Mouse (Mus musculus) frontal cortex, adult (tissue): ENCODE measurements around the gene Cryaa.
"Not testable (repeated sequence)": the region's sequence is repeated elsewhere in the genome, so short reads cannot be mapped to it uniquely, and the experiment has no call there.

Experiments
- ATAC-seq: cut with Nextera tagmentation; 2 replicates; pipeline ENCODE4 v1.9.2; 2017; ENCODE audit warnings: mild to moderate bottlenecking, moderate library complexity, mixed read lengths; ENCODE audit not compliant: low TSS enrichment

Cryaa gene

GRCm38 (mm10) chr17:31660661-31661250 lies 16.9 kb upstream of the Cryaa start:
- ATAC-seq = peak; percentile 36

GRCm38 (mm10) chr17:31662855-31663254 lies 14.8 kb upstream of the Cryaa start:
- no peak for ATAC-seq

GRCm38 (mm10) chr17:31664760-31665159 lies 12.8 kb upstream of the Cryaa start:
- ATAC-seq = peak; percentile 74; the same call in 1 of the 2 replicates

DNA sequence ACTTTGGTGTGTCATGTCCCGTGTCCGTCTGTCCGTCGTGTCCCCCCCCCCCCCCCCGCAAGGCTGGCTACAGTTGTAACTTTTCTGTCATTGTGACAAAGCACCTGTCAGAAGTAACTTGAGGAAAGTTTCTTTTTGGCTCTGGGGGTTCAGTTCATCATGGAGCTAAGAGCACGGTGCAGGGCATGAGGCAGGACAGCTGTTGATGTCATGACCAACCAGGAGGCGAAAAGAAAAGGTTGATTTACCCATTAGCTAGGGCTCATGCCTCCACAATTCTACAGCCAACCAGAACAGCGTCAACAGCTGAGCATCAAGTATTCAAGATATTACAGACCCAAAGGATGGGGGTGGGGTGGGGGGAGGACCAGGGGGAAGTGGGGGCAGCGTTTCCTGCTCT lies 9.3 kb upstream of the Cryaa start:
- no peak for ATAC-seq

- no peak for ATAC-seq
Observed at GRCm38 (mm10) chr17:31670163-31670562, 7.4 kb upstream of the Cryaa start.

GRCm38 (mm10) chr17:31671698-31672097 lies 5.9 kb upstream of the Cryaa start:
- no peak for ATAC-seq

DNA sequence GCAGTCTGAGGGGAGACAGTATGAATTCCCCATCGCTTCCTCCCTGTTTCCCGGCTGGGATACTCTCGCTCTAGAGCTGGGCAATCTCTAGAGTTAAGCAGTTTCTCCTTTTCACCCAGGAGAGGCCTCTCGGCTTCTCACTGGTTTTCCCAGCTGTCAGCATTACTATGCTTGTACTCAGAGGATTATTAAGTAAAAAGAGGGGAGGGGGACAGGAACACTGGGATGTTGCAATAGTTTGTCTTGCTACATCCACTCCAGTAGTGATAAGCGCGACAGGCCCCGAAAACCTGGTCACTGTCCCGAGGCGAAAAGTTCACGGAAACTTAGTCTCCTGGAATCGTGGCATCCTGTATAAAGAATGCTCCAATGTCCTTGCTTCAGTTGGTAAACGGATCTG lies 5.3 kb upstream of the Cryaa start:
- no peak for ATAC-seq

DNA sequence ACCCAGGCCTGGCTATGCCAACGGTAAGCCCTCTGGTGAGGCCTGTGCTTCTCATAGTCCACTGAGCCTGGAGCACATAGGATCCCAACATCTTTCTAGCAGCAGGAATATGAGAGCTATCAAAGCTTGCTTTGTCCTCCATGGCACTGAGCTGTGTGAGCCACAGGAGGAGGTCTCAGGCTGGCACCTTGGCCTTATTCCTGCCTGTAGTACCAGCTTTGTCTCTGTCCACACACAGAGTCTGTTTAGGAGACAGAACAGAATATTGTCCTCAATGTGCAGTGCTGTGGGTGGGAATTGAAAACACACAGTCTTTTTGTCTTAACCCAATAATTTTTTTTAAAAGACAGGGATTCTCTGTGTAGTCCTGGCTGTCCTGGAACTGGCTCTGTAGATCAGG lies 3.2 kb upstream of the Cryaa start:
- peak; percentile 65 for ATAC-seq

- no peak for ATAC-seq
Observed at GRCm38 (mm10) chr17:31680450-31680849, 2.8 kb downstream of the Cryaa start.

GRCm38 (mm10) chr17:31685514-31686224 lies 8.1 kb downstream of the Cryaa start:
- peak; percentile 77 for ATAC-seq

DNA sequence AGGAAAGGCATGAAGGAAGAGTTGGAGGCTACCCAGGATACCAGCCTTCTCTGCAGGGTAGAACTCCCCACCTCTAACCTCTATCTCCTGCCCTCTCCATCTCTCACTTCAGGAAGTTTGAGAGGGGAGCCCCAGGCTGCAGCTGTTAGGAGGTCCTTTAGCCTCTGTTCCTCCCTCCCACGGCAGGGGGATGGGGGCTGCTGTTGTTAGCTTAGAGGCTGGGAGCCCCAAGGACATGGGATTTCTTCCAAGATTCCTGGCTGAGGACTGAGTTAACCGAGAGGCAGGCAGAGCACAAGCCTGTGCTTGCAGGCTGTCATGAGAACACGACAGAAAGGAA lies 8.6 kb downstream of the Cryaa start:
- no peak for ATAC-seq

DNA sequence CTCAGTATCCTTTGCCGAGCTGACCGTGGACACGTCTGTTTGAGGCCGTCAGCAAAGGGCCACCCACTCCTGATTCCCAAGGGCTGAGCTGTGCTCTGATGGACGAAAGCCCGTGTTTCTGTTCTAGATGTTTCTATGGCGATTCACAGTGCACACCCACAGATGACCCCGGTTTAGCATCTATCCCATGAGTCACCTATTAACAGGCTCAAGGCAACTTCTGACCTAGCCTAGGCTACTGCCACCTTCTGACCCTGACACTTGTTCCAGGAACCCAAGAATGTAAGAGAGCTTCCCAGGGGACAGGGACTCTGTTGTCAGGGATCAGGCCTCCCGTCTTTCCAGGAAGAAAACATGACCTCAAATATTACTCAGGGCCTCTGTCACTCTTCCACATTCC lies 10.5 kb downstream of the Cryaa start:
- ATAC-seq = no peak

DNA sequence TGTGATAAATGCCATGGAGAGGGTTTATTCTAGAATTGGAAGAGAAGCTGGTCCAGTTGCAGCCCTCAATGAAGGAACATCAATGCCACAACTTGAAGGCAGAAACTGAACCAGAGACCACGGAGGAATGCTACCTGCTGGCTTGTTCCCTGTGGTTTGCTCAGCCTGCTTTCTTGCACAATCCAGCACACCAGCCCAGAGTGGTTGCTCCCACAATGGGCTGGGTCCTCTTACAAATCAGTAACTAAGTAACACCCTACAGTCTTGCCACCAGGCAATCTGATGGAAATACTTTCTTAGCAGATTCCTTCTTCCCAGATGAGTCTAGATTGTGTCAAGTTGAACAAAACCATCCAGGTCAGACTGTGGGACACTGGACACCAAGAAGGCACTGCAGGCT lies 12.0 kb downstream of the Cryaa start:
- no peak for ATAC-seq

DNA sequence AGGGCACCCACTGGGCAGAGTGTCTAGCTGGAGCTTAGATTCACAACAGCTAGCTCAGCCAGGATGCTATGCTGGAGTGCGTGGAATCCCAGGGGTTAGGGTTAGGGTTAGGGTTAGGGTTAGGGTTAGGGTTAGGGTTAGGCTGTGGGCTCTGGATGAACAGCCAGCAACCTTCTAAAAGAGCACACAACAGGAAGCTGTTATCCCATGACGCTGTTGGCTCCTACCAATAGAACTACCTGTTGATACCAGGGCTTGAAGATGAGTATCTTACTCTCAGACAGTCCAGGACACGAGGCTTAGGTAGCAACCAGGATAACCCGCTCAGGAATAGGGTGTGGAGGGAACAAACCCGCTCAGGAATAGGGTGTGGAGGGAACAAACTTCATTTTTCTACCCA lies 15.3 kb downstream of the Cryaa start:
- ATAC-seq = no peak

DNA sequence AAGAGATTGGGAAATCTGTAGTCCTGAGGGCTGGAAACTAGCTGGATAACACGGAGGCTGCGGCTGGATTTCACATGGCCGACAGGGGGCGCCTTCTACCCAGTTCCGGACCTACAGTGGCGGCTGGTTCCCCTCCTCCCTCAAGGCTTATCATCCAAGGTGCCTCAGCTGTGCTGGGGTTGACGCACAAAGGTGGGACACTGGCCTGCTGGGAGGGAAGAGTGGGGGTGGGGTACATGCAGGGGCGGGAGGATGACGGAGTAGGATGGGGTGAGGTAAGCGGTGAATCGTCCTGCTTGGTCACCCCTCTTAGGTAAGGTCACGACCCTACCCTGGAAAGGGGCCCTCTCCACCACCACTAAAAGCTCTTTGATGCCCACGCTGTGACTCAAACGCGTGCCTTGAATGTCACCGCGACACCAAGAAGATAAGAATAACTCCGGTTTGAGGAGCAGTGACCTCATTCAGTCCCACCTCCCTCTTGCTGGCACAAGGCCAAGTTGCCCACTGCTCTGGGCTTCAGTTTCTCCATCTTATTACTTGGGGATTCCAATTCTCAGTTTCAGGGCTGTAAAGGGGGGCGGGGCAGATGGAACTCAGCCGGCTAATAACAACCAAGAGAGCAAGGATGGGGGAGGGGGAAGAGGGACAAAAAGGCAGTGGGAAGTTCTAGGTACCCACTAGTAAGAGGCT lies 15.9 kb downstream of the Cryaa start:
- peak; percentile 74 for ATAC-seq

- no peak for ATAC-seq
Observed at GRCm38 (mm10) chr17:31694023-31694376, 16.4 kb downstream of the Cryaa start.

DNA sequence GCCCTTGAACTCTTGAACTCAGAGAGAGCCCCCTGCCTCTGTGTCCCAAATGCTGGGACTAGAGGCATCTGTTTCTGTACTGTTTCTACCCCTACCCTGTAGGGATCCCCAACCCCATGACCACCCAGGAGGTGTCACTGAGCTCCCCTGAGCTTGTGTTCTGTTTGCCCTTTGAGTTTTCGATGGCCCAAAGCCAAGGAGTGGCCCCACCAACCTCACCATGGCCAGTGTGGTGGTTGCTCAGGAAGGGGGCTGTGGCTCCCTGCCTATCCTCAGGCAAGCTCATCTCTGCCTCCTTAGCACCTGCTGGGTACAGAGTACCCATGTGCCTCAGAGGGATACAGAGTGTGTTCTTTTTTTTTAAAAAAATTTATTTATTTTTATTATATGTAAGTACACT lies 17.3 kb downstream of the Cryaa start:
- ATAC-seq = no peak

DNA sequence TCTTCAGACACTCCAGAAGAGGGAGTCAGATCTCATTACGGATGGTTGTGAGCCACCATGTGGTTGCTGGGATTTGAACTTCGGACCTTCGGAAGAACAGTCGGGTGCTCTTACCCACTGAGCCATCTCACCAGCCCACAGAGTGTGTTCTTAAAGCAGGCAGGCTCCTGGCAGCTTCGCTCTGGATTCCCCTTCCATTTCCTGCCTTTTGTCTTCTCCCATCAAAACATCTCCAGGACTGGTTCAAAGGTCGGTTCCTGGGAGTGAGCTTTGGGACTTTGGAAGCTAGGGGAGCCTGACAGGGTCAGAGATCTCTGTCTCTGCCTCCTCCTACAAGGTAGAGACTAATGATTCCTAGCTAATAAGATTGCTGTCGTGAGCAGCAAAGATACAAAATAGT lies 17.7 kb downstream of the Cryaa start:
- not testable (repeated sequence) for ATAC-seq

GRCm38 (mm10) chr17:31698347-31698746 lies 20.7 kb downstream of the Cryaa start:
- ATAC-seq = no peak

- no peak for ATAC-seq
Observed at GRCm38 (mm10) chr17:31703276-31703980, 25.8 kb downstream of the Cryaa start.

- peak; percentile 55; the same call in 1 of the 2 replicates for ATAC-seq
Observed at GRCm38 (mm10) chr17:31705271-31706020, 27.8 kb downstream of the Cryaa start.
